Mouse (Mus musculus) brown adipose tissue, adult 24 weeks (tissue): ENCODE data around the gene Pcdh19. TPM values are rescaled to one million over a fixed set of nuclear protein-coding genes. Genes with fewer than 3 reads are reported as not detected.

ENCODE experiments used
- H3K27ac ChIP-seq: fragments of 200-500 bp; replicated peaks from 2 replicates; pipeline ENCODE4 v1.5.1; 2012; ENCODE audit warnings: low read depth, mild to moderate bottlenecking, low read length
- H3K4me1 ChIP-seq: fragments of 200-500 bp; 2 replicates; pipeline ENCODE4 v1.6.1; 2012; ENCODE audit warnings: low read length, mixed read lengths; ENCODE audit not compliant: control insufficient read depth, insufficient read depth, insufficient read length
- H3K4me3 ChIP-seq: fragments of 200-500 bp; 2 replicates; pipeline ENCODE4 v1.5.1; 2012; ENCODE audit warnings: low read depth, mild to moderate bottlenecking, low read length, moderate library complexity; ENCODE audit not compliant: insufficient read depth
- polyA plus RNA-seq: library from polyadenylated mRNA; stranded (reverse); fragments of >200 nt; gene quantifications from 2 replicates; pipeline ENCODE4 v1.2.4, GENCODE M21; 2012; ENCODE audit not compliant: missing spikeins, insufficient read depth, insufficient read length

Pcdh19 gene
- polyA plus RNA-seq, 1 experiment: 1.9 TPM

DNA sequence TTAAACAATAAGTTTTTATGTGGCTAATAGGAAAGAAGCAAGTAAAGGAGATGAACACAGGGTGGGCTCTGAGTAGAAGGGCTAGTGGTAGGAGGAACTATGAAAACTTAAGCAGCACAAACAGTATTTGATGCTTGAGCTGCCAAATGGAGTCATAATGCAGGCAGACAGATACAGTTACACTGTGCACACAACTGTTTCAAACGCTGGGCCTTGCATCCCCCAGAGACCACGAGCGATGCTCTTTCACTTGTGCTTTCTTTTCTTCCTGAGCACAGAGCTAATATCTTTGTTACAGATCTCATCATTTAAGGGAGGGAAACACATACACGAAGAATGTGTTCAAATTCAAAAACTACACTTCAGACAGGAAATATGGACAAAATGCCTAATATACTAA is 83.0 kb downstream of the Pcdh19 start:
- Histone ChIP-seq H3K4me1 (no peaks in the 10 kb centered on the region), H3K27ac (peak overlapping the region; percentile 12; the same call in 1 of the 2 replicates), H3K4me3 (no peak overlapping the region)

DNA sequence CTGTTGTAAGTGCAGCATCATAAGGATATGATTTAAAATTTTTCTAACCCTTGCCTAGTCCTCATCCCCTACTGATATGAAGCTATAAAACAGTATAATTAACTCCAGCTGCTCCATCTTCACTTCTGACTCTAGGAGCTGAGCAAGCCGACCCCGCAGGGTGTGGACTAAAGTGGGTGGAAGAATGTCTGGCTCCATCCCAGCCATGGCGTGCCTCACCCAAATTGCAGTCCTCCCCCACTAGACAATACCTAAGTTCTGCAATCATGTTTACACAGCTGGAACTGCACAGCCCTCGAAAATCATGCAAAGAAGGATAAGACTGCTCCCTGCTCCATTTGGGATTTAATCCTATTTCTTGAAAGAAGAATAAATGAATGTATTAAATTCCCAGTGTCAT is 84.5 kb downstream of the Pcdh19 start:
- Histone ChIP-seq H3K4me1 (no peaks in the 10 kb centered on the region), H3K4me3 (no peak overlapping the region), H3K27ac (no peak overlapping the region)

DNA sequence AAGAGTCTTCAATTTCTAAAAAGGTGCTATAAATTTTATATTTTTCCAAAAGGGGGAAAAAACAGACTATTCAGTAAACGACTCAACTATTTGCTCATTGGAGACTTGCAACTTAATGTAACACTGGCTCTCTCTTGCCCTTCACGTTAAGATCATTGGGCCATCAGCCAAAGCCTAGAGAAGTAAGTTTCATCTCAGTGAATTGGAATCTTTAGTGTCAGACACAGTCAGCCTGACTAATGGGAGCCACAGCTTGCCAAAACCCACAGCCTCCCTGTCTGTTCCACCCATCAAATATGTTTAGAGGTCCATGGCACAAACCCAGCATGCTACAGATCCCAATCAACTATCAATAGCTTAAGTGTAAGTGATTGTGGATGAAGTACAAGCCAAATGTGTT is 86.7 kb downstream of the Pcdh19 start:
- Histone ChIP-seq H3K4me1 (no peaks in the 10 kb centered on the region), H3K4me3 (no peak overlapping the region), H3K27ac (no peak overlapping the region)

DNA sequence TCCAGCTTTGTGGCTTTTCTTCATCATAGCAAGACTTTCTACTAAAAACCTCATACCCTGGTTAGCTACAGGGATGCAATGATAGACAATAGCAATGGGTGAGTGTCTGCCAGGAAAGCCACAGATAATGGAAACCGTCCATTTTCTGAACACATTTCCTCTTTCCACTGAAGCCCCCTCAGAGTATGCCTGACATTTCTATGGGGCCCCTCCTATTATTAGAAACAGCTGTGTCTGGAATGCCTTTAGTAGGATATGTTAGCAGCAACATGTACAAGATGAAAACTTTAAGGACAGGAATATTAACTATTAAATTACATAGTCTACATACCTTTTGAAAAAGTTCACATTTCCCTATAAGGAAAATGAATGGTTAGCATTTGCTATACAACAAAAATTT is 87.1 kb downstream of the Pcdh19 start:
- Histone ChIP-seq H3K4me3 (no peak overlapping the region), H3K27ac (no peak overlapping the region), H3K4me1 (no peaks in the 10 kb centered on the region)

DNA sequence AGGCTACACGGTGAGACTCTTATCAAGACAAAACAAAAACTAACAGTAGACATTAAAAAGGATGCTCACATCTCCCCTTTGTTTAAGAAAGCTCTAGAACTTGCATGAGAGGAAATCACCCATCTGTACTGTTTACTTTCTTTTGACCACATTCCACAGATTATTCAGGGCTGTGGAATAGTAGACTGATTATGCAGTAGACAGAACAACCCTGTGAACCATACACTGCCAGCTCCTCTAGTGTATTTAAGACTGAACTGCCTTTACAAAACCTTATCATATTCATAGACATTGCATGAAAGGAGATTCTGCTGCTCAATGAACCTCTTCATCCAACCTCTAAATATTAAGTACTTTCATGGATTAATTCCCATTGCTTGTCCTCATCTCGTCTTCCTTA is 87.6 kb downstream of the Pcdh19 start:
- Histone ChIP-seq H3K4me3 (no peak overlapping the region), H3K27ac (no peak overlapping the region), H3K4me1 (no peaks in the 10 kb centered on the region)

DNA sequence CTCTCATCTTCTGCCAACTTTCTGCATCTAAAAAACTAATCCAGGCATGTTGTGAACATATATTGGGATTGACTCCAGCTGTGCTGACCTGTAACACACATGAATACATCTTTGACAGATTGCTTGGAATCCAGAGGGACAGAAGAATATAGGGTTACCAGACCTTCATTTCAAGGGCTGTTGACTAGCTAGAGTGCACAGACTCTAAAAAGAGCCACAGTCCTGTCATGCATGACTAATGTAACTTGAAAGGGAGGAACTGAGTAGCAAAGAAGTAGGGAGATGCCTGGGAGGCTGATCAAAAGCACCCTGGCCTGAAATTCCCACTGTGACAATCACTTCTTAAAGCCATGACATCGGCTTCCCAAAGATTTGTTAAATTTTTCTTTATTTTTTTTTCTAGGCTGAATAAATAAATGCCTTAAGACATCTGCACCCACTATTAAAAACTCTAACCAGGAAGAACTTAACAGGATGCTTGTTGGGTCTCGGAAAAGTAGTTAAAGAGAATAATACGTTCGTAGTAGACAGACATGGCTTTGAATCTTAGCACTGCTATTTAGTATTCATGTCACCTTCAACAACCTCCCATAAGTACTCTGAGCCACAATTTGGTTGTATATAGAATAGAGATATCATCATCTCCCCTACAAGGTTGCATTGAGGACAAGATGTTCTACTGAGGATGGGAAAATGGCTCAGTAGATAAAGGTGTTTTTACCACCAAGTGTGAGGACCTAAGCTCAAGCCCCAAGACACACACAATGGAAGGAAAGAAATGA is 113.0 kb downstream of the Pcdh19 start:
- Histone ChIP-seq H3K4me3 (no peak overlapping the region), H3K27ac (no peak overlapping the region), H3K4me1 (no peaks in the 10 kb centered on the region)

DNA sequence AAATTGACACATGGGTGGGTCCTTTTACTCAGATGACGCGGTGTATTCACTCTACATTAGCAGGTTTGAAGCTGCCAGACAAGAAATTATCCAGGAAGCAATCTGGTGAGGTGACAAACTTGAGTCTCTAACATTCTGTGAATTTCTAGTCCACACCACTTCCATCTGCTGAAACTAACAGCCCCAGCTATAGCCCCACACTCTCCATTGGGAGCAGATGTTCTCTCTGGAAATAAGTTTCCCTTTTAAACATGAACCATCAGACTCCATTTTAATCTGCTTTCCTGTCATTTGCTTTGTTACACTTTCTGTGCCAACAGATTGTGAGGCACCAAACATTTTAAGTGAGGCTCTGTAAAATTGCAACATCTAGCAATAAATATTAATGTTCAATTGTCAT is 123.4 kb downstream of the Pcdh19 start:
- Histone ChIP-seq H3K4me1 (no peaks in the 10 kb centered on the region), H3K27ac (no peak overlapping the region), H3K4me3 (no peak overlapping the region)

Other genes with a start within 250 kb of the Pcdh19 start
- gene Tnmd, start 162.0 kb upstream of the Pcdh19 start, polyA plus RNA-seq: 1.1 TPM in 1 of 2 replicates, not detected in the other
- 4.6 and 13.0 TPM in 2 replicates for gene Tspan6, start 209.4 kb upstream of the Pcdh19 start, polyA plus RNA-seq
- gene Srpx2, start 219.4 kb upstream of the Pcdh19 start, polyA plus RNA-seq: 5.0 and 5.2 TPM in 2 replicates